Mouse (Mus musculus) embryonic facial prominence, embryonic 13.5 days (tissue): ENCODE data around the gene Cpeb4. TPM values are rescaled to one million over a fixed set of nuclear protein-coding genes. Genes with fewer than 3 reads are reported as not detected.

Experiments
- ATAC-seq: fragments of 200-750 bp; cut with Nextera tagmentation; 2 replicates; pipeline ENCODE4 v1.8.0; 2017; ENCODE audit warnings: low read depth; ENCODE audit not compliant: insufficient number of reproducible peaks, insufficient read depth, low FRiP score, low TSS enrichment
- H3K27ac ChIP-seq: fragments of 300-500 bp; sonication (generic); 2 replicates; pipeline ENCODE4 v1.5.1; 2015; ENCODE audit warnings: moderate library complexity, mild to moderate bottlenecking, inconsistent platforms
- H3K27me3 ChIP-seq: fragments of 300-500 bp; sonication (generic); 2 replicates; pipeline ENCODE4 v1.6.1; 2015; ENCODE audit warnings: mild to moderate bottlenecking, inconsistent platforms
- H3K36me3 ChIP-seq: fragments of 300-500 bp; sonication (generic); 2 replicates; pipeline ENCODE4 v1.6.1; 2015; ENCODE audit warnings: mild to moderate bottlenecking, inconsistent platforms
- H3K4me1 ChIP-seq: fragments of 300-500 bp; sonication (generic); 2 replicates; pipeline ENCODE4 v1.6.1; 2015; ENCODE audit warnings: inconsistent platforms
- H3K4me2 ChIP-seq: fragments of 300-500 bp; sonication (generic); 2 replicates; pipeline ENCODE4 v1.6.1; 2015; ENCODE audit warnings: moderate library complexity, mild to moderate bottlenecking, inconsistent platforms
- H3K4me3 ChIP-seq: fragments of 300-500 bp; sonication (generic); 2 replicates; pipeline ENCODE4 v1.5.1; 2015; ENCODE audit warnings: mild to moderate bottlenecking, inconsistent platforms
- H3K9ac ChIP-seq: fragments of 300-500 bp; sonication (generic); 2 replicates; pipeline ENCODE4 v1.6.1; 2015; ENCODE audit warnings: mild to moderate bottlenecking, inconsistent platforms
- H3K9me3 ChIP-seq: fragments of 300-500 bp; sonication (generic); 2 replicates; pipeline ENCODE4 v1.6.1; 2016; ENCODE audit warnings: inconsistent platforms
- WGBS: fragments of 180-500 bp; shearing (Covaris S2); methylation state at CpG from one replicate; pipeline ENCODE4 v1.1.7; 2015; ENCODE audit warnings: mixed read lengths; 5-methylcytosine and 5-hydroxymethylcytosine counted together
- polyA plus RNA-seq: library from polyadenylated mRNA; unstranded; fragments of >200 nt; fragmentation: Nextera tagmentation; extraction: Ambion mirVana; gene quantifications from 2 replicates; pipeline ENCODE4 v1.2.1, GENCODE M21; 2015

Gene Cpeb4
- polyA plus RNA-seq, 1 experiment from 2014 or later, result 2.0 TPM

GRCm38 (mm10) chr11:31902251-31903001 is 30.4 kb downstream of the Cpeb4 start:
- 66% methylated on average over 1 of the region's 1 CpGs for WGBS
- no peak overlapping the region for H3K4me3 ChIP-seq
- H3K27me3 ChIP-seq, result no peaks in the 10 kb centered on the region
- no peak overlapping the region for H3K9ac ChIP-seq
- ATAC-seq, result no peak
- peaks cover 7% of the 10 kb centered on the region for H3K4me1 ChIP-seq
- no peaks in the 10 kb centered on the region for H3K36me3 ChIP-seq
- no peak overlapping the region for H3K27ac ChIP-seq
- no peaks in the 10 kb centered on the region for H3K9me3 ChIP-seq
- H3K4me2 ChIP-seq, result no peak overlapping the region

DNA sequence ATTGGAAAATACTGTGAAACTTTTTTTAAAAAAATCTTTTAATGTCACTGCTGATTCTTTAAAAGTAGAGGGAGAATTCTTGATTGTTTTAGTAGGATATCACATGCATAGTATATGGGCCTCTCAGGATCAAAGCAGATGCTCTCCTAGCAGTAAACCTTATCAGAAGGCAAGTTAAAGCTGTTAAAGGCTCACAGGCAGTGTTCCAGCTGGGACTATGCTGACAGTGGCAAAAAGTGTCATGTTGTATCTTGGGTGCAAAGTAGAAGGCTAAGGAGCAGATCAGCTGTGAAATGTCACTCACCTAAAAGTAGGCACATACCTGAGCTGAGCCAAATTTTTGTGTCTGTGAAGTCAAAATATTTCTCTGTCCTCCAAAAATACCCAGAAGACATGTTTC is 34.5 kb downstream of the Cpeb4 start:
- H3K9me3 ChIP-seq, result no peaks in the 10 kb centered on the region
- no peaks in the 10 kb centered on the region for H3K27me3 ChIP-seq
- H3K9ac ChIP-seq, result no peak overlapping the region
- no peaks in the 10 kb centered on the region for H3K4me1 ChIP-seq
- H3K27ac ChIP-seq, result no peak overlapping the region
- no peak for ATAC-seq
- no peaks in the 10 kb centered on the region for H3K36me3 ChIP-seq
- no peak overlapping the region for H3K4me3 ChIP-seq
- H3K4me2 ChIP-seq, result no peak overlapping the region

DNA sequence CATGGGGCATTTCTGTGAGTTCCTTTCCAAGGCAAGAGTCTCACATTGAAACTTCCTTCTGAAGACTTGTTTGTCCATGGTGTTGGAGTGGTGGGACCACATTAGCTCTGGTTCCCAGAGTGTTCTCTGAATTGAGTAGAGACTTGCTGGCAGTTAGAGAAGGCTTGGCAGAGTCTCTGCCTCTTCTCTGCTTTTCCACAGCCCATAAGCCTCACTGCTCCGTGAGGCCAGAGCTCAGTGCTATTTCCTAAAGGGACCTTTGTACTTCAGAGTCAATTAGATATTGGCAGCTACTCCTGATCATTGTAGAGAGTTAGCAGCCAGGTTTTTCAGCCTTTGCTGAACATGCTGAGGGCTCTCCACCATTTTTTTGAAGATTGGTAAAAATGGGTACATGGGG is 35.6 kb downstream of the Cpeb4 start:
- no peaks in the 10 kb centered on the region for H3K4me1 ChIP-seq
- ATAC-seq, result no peak
- H3K9ac ChIP-seq, result no peak overlapping the region
- H3K27me3 ChIP-seq, result no peaks in the 10 kb centered on the region
- no peaks in the 10 kb centered on the region for H3K9me3 ChIP-seq
- no peak overlapping the region for H3K27ac ChIP-seq
- no peaks in the 10 kb centered on the region for H3K36me3 ChIP-seq
- no peak overlapping the region for H3K4me3 ChIP-seq
- WGBS, result 68% methylated on average over 1 of the region's 1 CpGs
- no peak overlapping the region for H3K4me2 ChIP-seq

DNA sequence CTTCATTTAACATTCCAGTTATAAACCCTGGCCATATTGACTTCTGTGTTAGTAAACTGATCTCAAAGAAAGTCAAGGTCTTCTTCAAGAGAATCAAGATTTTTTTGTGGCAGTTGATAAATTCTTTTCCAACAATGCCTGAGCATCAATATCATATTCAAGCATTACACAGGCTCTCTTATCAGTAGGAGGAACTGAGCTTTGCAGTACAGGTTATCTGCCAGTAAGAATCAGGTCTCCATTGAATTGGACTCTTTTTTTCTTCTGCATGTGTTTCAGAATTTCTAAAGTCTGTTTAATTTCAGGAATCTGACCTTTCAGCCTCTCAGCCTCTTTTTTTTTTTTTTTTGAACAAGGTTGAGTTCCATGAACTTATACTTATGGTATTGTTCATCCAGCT is 40.9 kb downstream of the Cpeb4 start:
- H3K27me3 ChIP-seq, result no peaks in the 10 kb centered on the region
- H3K4me2 ChIP-seq, result no peak overlapping the region
- ATAC-seq, result no peak
- H3K9ac ChIP-seq, result no peak overlapping the region
- H3K36me3 ChIP-seq, result no peaks in the 10 kb centered on the region
- H3K4me3 ChIP-seq, result no peak overlapping the region
- H3K4me1 ChIP-seq, result no peaks in the 10 kb centered on the region
- H3K27ac ChIP-seq, result no peak overlapping the region
- H3K9me3 ChIP-seq, result no peaks in the 10 kb centered on the region

DNA sequence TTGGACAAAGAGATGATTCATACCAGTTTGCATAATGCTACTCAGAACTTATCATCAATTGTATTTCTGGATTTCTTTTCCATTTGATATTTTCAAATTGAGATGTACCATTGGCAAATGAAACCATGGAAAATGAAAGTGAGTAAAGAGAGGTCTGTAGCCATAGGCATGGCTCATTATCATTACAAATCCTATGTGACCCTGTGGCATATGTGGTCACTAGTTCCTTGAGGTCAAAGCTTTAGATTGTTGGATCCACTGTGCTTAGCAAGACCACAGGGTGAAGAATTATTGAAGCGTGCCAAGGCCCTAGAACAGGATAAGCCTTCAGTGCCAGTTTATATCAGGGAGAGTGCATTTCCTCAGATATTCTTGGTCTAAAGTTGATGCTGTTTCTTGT is 45.8 kb downstream of the Cpeb4 start:
- Histone ChIP-seq H3K4me1 (no peaks in the 10 kb centered on the region), H3K27me3 (no peaks in the 10 kb centered on the region), H3K27ac (no peak overlapping the region), H3K36me3 (peaks cover 6% of the 10 kb centered on the region), H3K4me3 (no peak overlapping the region), H3K9me3 (no peaks in the 10 kb centered on the region), H3K4me2 (no peak overlapping the region), H3K9ac (no peak overlapping the region)
- 93% methylated on average over 1 of the region's 1 CpGs for WGBS
- ATAC-seq, result no peak

DNA sequence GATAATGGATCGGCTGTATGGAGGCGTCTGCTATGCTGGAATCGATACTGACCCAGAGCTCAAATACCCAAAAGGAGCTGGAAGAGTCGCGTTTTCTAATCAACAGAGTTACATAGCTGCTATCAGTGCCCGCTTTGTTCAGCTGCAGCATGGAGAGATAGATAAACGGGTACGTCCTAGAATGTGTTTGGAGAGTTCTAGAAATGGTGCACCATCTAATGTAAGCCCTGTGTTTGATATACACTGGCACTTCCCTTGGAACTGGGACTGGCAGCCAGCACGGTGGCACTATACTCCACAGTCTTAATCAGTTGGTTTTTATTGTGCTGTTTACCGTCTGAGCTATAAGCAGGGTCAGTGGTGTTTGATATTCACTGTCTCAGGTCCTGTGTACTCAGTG is 58.0 kb downstream of the Cpeb4 start:
- 94% methylated on average over 10 of the region's 10 CpGs for WGBS
- no peak for ATAC-seq

DNA sequence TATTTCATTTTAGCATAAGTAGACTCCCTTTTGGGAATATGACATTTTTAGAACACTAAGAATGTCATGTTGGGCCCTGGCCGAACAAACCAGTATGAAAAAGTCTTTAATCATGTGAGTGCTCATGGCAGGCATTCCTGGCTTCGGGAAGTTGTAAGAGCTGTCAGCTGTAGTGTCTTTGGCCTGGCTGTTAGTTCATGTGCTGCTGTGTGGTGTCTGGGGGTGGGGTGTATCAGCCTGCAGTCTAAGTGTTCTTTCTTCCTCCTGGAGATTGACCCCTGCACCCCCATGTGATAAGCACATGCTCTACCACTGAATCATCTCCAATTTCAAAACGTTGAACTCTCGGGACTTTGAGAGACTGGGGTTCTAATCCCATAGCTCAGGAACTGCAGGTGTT is 63.6 kb downstream of the Cpeb4 start:
- WGBS, result 35% methylated on average over 4 of the region's 4 CpGs
- ATAC-seq, result no peak
- H3K27ac ChIP-seq, result no peak overlapping the region

More for the DNA sequence above, 58.0 kb downstream of the Cpeb4 start:
- H3K9me3 ChIP-seq, result no peaks in the 10 kb centered on the region
- no peaks in the 10 kb centered on the region for H3K4me1 ChIP-seq
- H3K36me3 ChIP-seq, result peaks cover 44% of the 10 kb centered on the region
- H3K9ac ChIP-seq, result no peak overlapping the region
- H3K27ac ChIP-seq, result no peak overlapping the region
- H3K4me3 ChIP-seq, result no peak overlapping the region
- H3K27me3 ChIP-seq, result no peaks in the 10 kb centered on the region
- H3K4me2 ChIP-seq, result no peak overlapping the region

GRCm38 (mm10) chr11:31936910-31937525 is 65.0 kb downstream of the Cpeb4 start:
- no peaks in the 10 kb centered on the region for H3K9me3 ChIP-seq
- H3K27ac ChIP-seq, result no peak overlapping the region
- H3K36me3 ChIP-seq, result 0 out of 2 replicates have a peak, but pooled peaks cover 6% of the 10 kb centered on the region
- no peak overlapping the region for H3K4me3 ChIP-seq
- 88% methylated on average over 10 of the region's 10 CpGs for WGBS
- no peak for ATAC-seq
- no peaks in the 10 kb centered on the region for H3K27me3 ChIP-seq
- H3K4me2 ChIP-seq, result no peak overlapping the region
- H3K9ac ChIP-seq, result no peak overlapping the region
- H3K4me1 ChIP-seq, result no peaks in the 10 kb centered on the region

More for the DNA sequence above, 63.6 kb downstream of the Cpeb4 start:
- no peaks in the 10 kb centered on the region for H3K27me3 ChIP-seq
- H3K4me1 ChIP-seq, result no peaks in the 10 kb centered on the region
- H3K9ac ChIP-seq, result no peak overlapping the region
- no peaks in the 10 kb centered on the region for H3K9me3 ChIP-seq
- H3K4me2 ChIP-seq, result no peak overlapping the region
- no peak overlapping the region for H3K4me3 ChIP-seq
- H3K36me3 ChIP-seq, result peaks cover 14% of the 10 kb centered on the region

GRCm38 (mm10) chr11:31940898-31941639 is 69.1 kb downstream of the Cpeb4 start:
- H3K9ac ChIP-seq, result no peak overlapping the region
- no peak overlapping the region for H3K4me3 ChIP-seq
- H3K4me2 ChIP-seq, result no peak overlapping the region
- ATAC-seq, result no peak
- H3K27me3 ChIP-seq, result no peaks in the 10 kb centered on the region
- no peaks in the 10 kb centered on the region for H3K36me3 ChIP-seq
- 74% methylated on average over 13 of the region's 13 CpGs for WGBS
- H3K27ac ChIP-seq, result no peak overlapping the region
- 0 out of 2 replicates have a peak, but pooled peaks cover 3% of the 10 kb centered on the region for H3K9me3 ChIP-seq
- H3K4me1 ChIP-seq, result no peaks in the 10 kb centered on the region

- H3K4me2 ChIP-seq, result no peak overlapping the region
- 76% methylated on average over 4 of the region's 4 CpGs for WGBS
- no peak for ATAC-seq
Observed at GRCm38 (mm10) chr11:31941640-31942638, 69.9 kb downstream of the Cpeb4 start.

DNA sequence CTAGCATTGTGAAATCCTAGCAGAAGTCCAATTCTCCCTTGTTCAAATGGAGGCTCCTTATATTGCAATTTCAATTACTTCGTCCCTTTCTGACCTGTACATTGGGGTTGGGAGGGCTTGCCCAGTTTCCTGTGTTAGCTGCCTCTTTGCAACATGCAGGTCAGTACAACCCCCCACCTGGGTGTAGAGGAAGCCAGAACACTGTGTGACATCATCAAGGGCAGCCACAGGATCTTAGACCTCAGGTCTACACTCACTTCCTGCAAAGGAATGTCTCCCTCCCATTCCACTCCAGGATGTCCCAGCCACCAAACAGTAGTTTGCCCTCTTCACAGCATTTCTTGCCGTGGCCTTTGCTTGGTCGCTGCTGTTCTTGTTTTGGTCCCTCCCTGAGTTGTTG is 73.5 kb downstream of the Cpeb4 start:
- WGBS, result 82% methylated on average over 3 of the region's 3 CpGs
- no peak for ATAC-seq
- Histone ChIP-seq H3K36me3 (no peaks in the 10 kb centered on the region), H3K4me1 (peaks cover 12% of the 10 kb centered on the region), H3K4me2 (no peak overlapping the region), H3K9ac (no peak overlapping the region), H3K27ac (no peak overlapping the region), H3K4me3 (no peak overlapping the region), H3K9me3 (0 out of 2 replicates have a peak, but pooled peaks cover 3% of the 10 kb centered on the region), H3K27me3 (peaks cover 6% of the 10 kb centered on the region; the same call in 1 of the 2 replicates)

More at GRCm38 (mm10) chr11:31941640-31942638, 69.9 kb downstream of the Cpeb4 start:
- no peak overlapping the region for H3K27ac ChIP-seq
- no peaks in the 10 kb centered on the region for H3K4me1 ChIP-seq
- no peaks in the 10 kb centered on the region for H3K36me3 ChIP-seq
- 0 out of 2 replicates have a peak, but pooled peaks cover 3% of the 10 kb centered on the region for H3K9me3 ChIP-seq
- H3K4me3 ChIP-seq, result no peak overlapping the region
- no peak overlapping the region for H3K9ac ChIP-seq
- no peaks in the 10 kb centered on the region for H3K27me3 ChIP-seq
